Mouse (Mus musculus) skeletal muscle tissue, adult 2 months (tissue): Measurements from ENCODE around the gene 4930564D02Rik.

Experiments used
- DNase-seq: peaks from one replicate; pipeline ENCODE4 v3.0.0-alpha.2; 2012; ENCODE audit warnings: low read depth, low spot score

4930564D02Rik gene

GRCm38 (mm10) chr3:105058627-105059513 is 7.8 kb upstream of the 4930564D02Rik start:
- peak; percentile 74 for DNase-seq

DNA sequence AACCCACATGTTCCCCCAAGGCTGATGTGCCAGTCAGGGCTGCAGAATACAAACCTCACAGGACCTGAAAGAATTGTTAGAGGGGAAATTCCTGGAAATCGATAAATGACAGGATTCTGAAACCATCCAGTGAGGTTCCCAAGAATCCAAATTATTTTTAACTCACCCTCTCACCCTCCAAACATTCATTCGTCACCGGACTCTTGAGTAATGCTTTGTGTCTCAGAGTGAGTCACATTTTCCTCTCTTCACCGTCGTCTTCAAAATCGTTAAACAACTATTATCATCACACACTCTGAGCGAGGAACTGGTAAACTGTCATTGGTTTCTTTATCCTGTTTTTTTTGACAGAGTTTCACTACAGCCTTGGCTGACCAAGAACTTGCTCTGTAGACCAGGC is 6.7 kb upstream of the 4930564D02Rik start:
- DNase-seq = peak; percentile 43

DNA sequence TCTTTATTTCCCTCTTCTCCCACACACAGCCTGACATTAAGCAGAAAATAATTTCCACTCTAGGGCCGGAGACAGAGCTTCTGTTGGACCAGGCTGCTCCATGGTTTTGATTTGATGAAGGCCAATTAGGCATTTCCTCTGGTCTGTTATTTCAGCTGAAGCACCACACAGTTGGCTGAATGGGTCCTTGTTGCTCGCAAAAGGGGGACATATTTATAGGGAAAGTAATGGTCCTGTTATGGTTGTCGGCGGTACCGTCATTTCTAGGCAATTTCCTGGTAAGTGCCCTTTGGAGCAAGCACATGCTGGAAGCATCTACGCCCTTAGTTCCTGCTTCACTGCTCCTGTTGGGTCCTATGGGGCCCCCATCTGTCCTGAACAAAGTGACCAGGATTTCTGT is 5.7 kb upstream of the 4930564D02Rik start:
- no peak for DNase-seq

GRCm38 (mm10) chr3:105061496-105061895 is 5.1 kb upstream of the 4930564D02Rik start:
- DNase-seq = no peak

GRCm38 (mm10) chr3:105061991-105062390 is 4.7 kb upstream of the 4930564D02Rik start:
- no peak for DNase-seq

DNA sequence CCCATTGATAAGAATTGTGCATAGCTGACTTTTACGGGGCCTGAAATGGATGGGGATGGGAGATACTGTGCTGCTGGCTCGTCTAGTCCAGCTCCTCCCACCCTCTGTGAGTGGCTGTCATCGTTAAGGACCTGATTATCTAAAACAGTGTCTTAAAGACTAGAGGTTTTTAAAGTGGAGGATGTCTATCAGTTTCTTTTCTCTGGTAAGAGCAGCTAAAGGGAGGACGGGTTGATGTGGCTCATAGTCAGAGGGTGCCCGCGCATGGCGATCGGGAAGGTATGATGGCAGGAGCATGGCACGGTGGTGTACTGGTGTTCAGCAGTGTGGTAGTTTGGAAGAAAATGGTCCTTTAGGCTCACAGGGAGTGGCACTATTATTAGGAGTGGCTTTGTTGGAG is 4.0 kb upstream of the 4930564D02Rik start:
- DNase-seq = no peak

GRCm38 (mm10) chr3:105070553-105070952 is 3.9 kb downstream of the 4930564D02Rik start:
- DNase-seq = no peak

DNA sequence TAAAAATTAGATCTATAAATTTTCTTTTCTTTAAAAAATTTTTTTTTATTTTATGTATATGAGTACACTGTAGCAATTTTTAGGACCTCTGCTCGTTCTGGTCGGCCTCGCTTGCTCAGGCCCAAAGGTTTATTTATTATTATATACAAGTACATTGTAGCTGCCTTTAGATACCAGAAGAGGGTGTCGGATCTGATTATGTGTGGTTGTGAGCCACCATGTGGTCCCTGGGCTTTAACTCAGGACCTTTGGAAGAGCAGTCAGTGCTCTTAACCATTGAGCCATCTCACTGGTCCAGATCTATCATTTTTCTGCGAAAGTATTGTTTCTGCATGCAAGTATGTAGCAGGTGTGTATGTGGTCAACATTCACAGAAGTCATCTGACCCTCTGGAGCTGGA is 4.6 kb downstream of the 4930564D02Rik start:
- no peak for DNase-seq

DNA sequence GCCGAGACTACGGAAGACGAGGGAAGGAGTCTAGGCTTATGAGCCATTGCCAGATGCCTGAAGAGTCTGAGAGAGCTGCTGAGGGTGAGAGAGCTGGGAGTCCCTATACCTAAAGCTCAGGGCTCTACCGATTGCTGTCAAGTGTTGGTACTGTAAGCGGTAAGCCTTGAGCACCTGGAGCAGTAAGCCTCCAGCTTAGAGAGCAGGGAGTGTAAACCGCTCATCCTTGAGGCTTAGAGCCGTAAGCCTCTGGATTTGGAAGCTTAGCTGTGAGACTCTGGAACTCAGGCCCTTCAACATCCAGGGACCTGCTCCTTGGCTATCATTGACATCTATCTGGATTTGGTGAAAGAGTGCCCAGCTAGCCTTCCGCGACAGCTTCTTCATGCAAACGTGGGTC is 5.9 kb downstream of the 4930564D02Rik start:
- no peak for DNase-seq

GRCm38 (mm10) chr3:105075796-105076195 is 9.2 kb downstream of the 4930564D02Rik start:
- no peak for DNase-seq

GRCm38 (mm10) chr3:105078231-105078826 is 11.7 kb downstream of the 4930564D02Rik start:
- DNase-seq = no peak

GRCm38 (mm10) chr3:105087344-105087743 is 20.7 kb downstream of the 4930564D02Rik start:
- peak; percentile 8 for DNase-seq

GRCm38 (mm10) chr3:105088638-105089037 is 22.0 kb downstream of the 4930564D02Rik start:
- no peak for DNase-seq

DNA sequence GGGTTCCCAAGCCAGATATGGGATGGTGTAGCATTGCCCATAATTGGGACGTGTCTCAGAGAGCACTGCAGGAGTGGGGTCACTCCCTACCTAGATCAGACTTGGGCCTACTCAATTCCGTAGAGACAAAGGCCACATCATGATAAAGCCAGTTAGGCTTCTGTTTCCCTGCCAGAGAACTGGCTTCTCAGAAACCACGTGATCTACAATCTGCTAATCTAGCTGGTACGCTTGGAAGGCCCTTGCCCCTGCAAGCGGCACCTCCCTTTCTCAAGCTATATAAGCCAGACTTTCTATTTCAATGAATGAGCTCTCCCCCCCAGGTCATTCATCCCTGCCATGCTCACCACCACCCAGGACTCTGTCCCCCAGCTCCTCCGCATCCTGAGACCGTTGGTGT is 23.5 kb downstream of the 4930564D02Rik start:
- no peak for DNase-seq

- DNase-seq = peak; percentile 7
Observed at GRCm38 (mm10) chr3:105090981-105091380, 24.3 kb downstream of the 4930564D02Rik start.

GRCm38 (mm10) chr3:105092721-105093505 is 26.3 kb downstream of the 4930564D02Rik start:
- no peak for DNase-seq

GRCm38 (mm10) chr3:105094448-105094847 is 27.8 kb downstream of the 4930564D02Rik start:
- DNase-seq = no peak

DNA sequence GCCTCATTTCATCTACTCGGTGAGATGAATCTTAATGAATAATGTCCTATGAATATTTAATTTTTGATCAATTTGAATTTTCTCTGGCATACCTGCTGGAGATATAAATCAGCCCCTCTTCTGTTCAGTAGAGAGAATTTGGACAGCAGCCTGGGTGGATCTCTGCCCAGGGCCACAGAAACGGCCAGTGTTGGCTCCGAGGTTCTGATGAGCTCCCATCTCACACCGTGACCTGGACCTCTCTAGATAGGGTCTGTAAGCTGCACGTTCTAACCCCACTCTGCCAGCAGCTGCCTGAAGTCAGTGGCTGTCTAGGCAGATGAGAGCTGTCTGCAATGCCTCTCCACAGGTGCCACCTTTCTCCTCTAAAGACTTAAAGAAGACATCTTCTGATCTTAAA is 28.4 kb downstream of the 4930564D02Rik start:
- DNase-seq = no peak

DNA sequence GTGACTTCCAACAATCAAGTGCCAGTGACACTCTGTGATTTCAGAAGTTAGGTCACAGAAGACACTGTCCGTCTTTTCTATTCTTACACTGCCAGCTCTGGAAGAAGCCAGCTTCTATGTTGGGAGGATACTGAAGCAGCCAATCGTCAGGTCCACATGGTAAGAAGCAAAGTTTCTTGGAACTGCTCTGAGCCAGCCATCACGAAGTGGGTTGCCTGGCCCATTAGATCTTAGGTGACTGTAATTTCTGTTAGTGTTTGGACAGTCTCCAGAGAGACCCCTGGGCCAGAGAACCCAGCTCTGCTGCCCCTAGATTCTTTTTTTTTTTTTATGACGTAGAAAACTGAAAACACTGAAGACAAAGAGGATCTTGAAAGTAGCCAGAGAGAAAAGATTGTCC is 30.9 kb downstream of the 4930564D02Rik start:
- no peak for DNase-seq

DNA sequence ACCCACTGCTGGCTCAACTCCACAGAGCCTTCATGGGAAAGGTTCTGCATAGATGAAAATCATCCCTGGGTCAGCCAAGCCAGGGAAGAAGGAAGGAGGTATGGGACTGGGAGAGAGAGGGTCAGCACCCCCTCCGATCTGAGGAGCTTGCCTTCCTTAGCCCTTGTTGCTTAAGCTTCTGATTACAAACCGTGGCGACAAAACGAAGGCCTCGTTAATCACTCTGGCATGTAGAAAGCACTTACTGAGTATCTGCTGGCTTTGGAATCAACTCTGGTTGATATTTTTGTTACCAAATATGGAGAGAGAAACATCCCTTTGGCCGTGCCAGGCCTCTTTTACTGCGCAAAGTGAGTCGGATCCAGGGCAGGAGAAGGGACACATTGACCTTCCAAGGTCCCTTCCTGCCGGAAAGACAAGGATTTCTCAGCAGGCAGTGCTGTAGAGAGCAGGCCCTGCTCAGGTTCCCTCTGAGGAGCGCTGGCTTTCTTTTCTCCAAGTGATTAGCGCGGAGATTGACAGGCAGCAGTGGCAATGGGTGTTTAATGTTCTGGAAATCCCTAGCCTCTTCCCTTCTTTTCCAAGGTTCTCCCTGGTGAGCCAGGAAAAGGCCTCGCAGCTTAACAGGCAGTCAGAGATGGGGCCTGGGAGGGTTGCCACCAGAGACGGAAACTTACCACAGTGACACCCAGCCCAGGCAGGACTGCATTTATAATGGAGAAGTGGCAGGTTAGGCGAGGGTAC is 33.1 kb downstream of the 4930564D02Rik start:
- no peak for DNase-seq

DNA sequence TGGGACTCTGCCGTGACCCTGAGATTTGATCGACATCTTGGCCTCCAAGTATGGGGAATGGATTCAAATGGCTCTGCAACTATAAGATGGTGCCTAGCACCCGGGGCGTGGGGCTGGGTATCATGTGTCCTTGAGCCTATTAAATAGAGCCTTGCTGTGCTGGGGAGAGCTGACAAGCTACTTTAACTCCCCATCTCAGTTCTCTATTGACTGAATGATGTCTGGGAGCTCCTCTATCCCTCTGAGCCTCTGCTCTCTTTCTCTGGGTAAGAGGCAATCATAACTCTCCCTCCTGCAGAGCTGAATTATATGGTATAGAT is 33.6 kb downstream of the 4930564D02Rik start:
- peak; percentile 43 for DNase-seq

GRCm38 (mm10) chr3:105105827-105106226 is 39.2 kb downstream of the 4930564D02Rik start:
- no peak for DNase-seq
